Mouse (Mus musculus): ENCODE results near the gene 4930595D18Rik. TPM values are rescaled to one million over a fixed set of nuclear protein-coding genes. Genes with fewer than 3 reads are reported as not detected.
A peak's percentile ranks its signal among the peaks of the same experiment; 100 is the strongest.

4930595D18Rik gene
- total and polyA plus RNA-seq, 2 experiments from 2014 or later: not detected

- 0 out of 2 replicates have a peak, but pooled peaks cover 22% of the 10 kb centered on the region for H3K4me1 ChIP-seq (ENCODE audit: control insufficient read depth, insufficient read depth)
- WGBS: 5% methylated on average over 60 of the region's 105 CpGs
- peak within 1 kb of the TSS; percentile 70 for H3K9ac ChIP-seq (replicated peaks; ENCODE audit: low read depth, low read length)
- H3K36me3 ChIP-seq (replicated peaks; ENCODE audit: control insufficient read depth, insufficient read depth, low read length): no peaks in the 10 kb centered on the region
- peak within 1 kb of the TSS; percentile 61 for H3K27ac ChIP-seq (ENCODE audit: low read depth)
- no peaks in the 10 kb centered on the region for H3K9me3 ChIP-seq (replicated peaks; ENCODE audit: control insufficient read depth, low read length)
- H3K4me2 ChIP-seq (ENCODE audit: low read depth, low read length): peak within 1 kb of the TSS; percentile 94
- H3K4me3 ChIP-seq (ENCODE audit: low read depth, low read length): peak within 1 kb of the TSS; percentile 77
- TF ChIP-seq CTCF (IDR thresholded peaks at IDR 0.05; ENCODE audit: low read depth) (no peak), EP300 (IDR thresholded peaks at IDR 0.05; ENCODE audit: low read depth) (no peak)
- DNase-seq (ENCODE audit: low spot score) (peak; percentile 60), ATAC-seq (ENCODE audit: insufficient read depth, low read depth) (peak; percentile 62)
- H3K27me3 ChIP-seq (ENCODE audit: control insufficient read depth, insufficient read depth, low read length): no peaks in the 10 kb centered on the region
These were observed 18.3 kb downstream of the 4930595D18Rik start, which contains the start of gene Traf3 for GRCm38 (mm10) chr12:111165831-111166591. Gene Traf3, plus strand, starts transcription at chr12:111166370.

DNA sequence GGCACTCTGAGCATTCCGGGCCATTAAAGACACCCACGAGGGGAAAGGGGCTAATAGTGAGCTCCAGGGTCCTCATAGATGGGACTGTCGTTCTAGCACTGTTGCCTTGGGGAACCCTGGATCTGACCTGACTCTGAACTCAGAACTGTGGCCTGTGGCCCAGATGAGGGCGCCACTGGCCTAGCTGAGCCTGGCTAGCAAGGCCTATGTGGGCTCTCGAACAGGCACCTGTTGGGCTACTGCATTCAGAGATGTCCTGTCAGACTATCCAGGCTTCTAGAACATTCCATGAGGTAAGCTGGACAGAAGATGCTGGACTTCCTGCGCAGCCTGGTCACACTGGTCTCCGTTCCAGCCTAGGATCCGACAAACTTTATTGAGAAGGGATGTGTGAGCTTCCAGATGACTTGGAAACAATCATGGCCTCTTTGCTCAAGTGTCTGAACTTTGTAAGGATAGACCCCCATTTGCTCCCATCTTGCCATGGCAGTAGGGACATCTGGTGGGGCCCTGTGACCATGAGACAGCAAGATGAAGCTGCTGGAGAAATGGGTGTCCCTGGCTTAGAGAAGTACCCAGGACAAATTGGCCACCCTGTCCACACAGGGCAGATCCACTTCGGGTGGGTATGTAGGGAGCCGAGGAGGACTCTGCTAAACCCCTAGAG is 19.0 kb downstream of the 4930595D18Rik start:
- TF ChIP-seq CTCF (IDR thresholded peaks at IDR 0.05; ENCODE audit: low read depth): peak; percentile 32
- TF ChIP-seq EP300 (IDR thresholded peaks at IDR 0.05; ENCODE audit: low read depth): no peak
- ATAC-seq (ENCODE audit: insufficient read depth, low read depth) (peak; percentile 15; the same call in 1 of the 2 replicates), DNase-seq (ENCODE audit: low spot score) (no peak)
- 63% methylated on average over 10 of the region's 10 CpGs for WGBS
- Histone ChIP-seq H3K4me1 (ENCODE audit: control insufficient read depth, insufficient read depth) (0 out of 2 replicates have a peak, but pooled peaks cover 22% of the 10 kb centered on the region), H3K4me2 (ENCODE audit: low read depth, low read length) (peak overlapping the region; percentile 94), H3K27me3 (ENCODE audit: control insufficient read depth, insufficient read depth, low read length) (no peaks in the 10 kb centered on the region), H3K27ac (ENCODE audit: low read depth) (peak overlapping the region; percentile 61), H3K36me3 (replicated peaks; ENCODE audit: control insufficient read depth, insufficient read depth, low read length) (no peaks in the 10 kb centered on the region), H3K9ac (replicated peaks; ENCODE audit: low read depth, low read length) (0 out of 2 replicates have a peak overlapping the region, but pooled peaks have one; percentile 70), H3K4me3 (ENCODE audit: low read depth, low read length) (peak overlapping the region; percentile 77), H3K9me3 (replicated peaks; ENCODE audit: control insufficient read depth, low read length) (no peaks in the 10 kb centered on the region)

- peak; percentile 94 for DNase-seq (ENCODE audit: low spot score)
- Histone ChIP-seq H3K4me1 (ENCODE audit: control insufficient read depth, insufficient read depth) (0 out of 2 replicates have a peak, but pooled peaks cover 22% of the 10 kb centered on the region), H3K9me3 (replicated peaks; ENCODE audit: control insufficient read depth, low read length) (no peaks in the 10 kb centered on the region), H3K36me3 (replicated peaks; ENCODE audit: control insufficient read depth, insufficient read depth, low read length) (no peaks in the 10 kb centered on the region), H3K27me3 (ENCODE audit: control insufficient read depth, insufficient read depth, low read length) (no peaks in the 10 kb centered on the region), H3K4me2 (ENCODE audit: low read depth, low read length) (peak overlapping the region; percentile 65), H3K9ac (replicated peaks; ENCODE audit: low read depth, low read length) (peak overlapping the region; percentile 33; the same call in 1 of the 2 replicates), H3K27ac (ENCODE audit: low read depth) (no peak overlapping the region), H3K4me3 (ENCODE audit: low read depth, low read length) (peak overlapping the region; percentile 43)
- peak; percentile 79 for ATAC-seq (ENCODE audit: insufficient read depth, low read depth)
- TF ChIP-seq EP300 (IDR thresholded peaks at IDR 0.05; ENCODE audit: low read depth) (no peak), CTCF (IDR thresholded peaks at IDR 0.05; ENCODE audit: low read depth) (no peak)
- WGBS: 6% methylated on average over 13 of the region's 13 CpGs
These were observed 20.0 kb downstream of the 4930595D18Rik start for GRCm38 (mm10) chr12:111164310-111164751.

DNA sequence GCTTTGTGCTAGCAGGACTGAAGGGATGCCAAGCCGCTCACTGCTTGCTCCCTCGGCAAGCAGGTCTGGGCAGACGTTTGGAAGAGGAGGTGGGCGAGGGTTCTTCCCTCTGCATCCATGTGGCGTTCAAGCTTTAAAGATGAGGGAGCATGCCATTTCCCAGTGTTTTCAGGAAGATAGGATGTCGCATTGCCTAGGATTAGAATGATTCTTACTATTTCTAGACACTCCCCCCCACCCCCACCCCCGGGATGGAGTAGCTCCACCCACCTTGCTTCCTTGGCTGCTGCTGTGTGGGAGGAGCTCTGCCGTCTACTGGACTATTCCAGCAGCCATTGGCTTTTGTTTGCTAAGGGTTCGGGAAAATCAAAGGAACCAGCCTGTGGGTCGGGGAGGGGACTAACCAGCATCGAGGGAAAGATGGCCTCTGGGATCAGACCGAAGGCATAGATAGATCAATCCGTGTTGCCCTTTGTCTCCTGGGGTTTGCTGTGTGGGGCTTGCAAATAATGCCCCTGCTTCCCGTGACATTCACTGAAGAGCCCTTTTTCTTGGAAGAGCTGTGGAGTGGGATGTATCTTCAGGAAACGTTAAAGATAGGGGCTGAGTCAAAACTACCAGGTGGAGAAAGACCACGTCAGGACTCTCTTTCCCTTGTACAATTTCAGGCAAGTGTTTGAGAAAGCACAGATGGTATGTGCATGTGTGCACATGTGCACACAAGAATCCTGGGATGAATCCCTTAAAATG is 21.8 kb downstream of the 4930595D18Rik start:
- H3K9ac ChIP-seq (replicated peaks; ENCODE audit: low read depth, low read length): no peak overlapping the region

GRCm38 (mm10) chr12:111161943-111162311 is 22.4 kb downstream of the 4930595D18Rik start:
- Histone ChIP-seq H3K9me3 (replicated peaks; ENCODE audit: control insufficient read depth, low read length) (no peaks in the 10 kb centered on the region), H3K27ac (ENCODE audit: low read depth) (peak overlapping the region; percentile 20; the same call in 1 of the 2 replicates), H3K9ac (replicated peaks; ENCODE audit: low read depth, low read length) (no peak overlapping the region), H3K4me3 (ENCODE audit: low read depth, low read length) (peak overlapping the region; percentile 17; the same call in 1 of the 2 replicates), H3K4me1 (ENCODE audit: control insufficient read depth, insufficient read depth) (0 out of 2 replicates have a peak, but pooled peaks cover 18% of the 10 kb centered on the region), H3K4me2 (ENCODE audit: low read depth, low read length) (peak overlapping the region; percentile 57), H3K27me3 (ENCODE audit: control insufficient read depth, insufficient read depth, low read length) (no peaks in the 10 kb centered on the region), H3K36me3 (replicated peaks; ENCODE audit: control insufficient read depth, insufficient read depth, low read length) (no peaks in the 10 kb centered on the region)
- DNase-seq (ENCODE audit: low spot score): no peak
- ATAC-seq (ENCODE audit: insufficient read depth, low read depth): no peak
- no peak for TF ChIP-seq CTCF (IDR thresholded peaks at IDR 0.05; ENCODE audit: low read depth)
- TF ChIP-seq EP300 (IDR thresholded peaks at IDR 0.05; ENCODE audit: low read depth): no peak
- 39% methylated on average over 7 of the region's 7 CpGs for WGBS

More for the DNA sequence above, 21.8 kb downstream of the 4930595D18Rik start:
- DNase-seq (ENCODE audit: low spot score): peak; percentile 76
- Histone ChIP-seq H3K4me1 (ENCODE audit: control insufficient read depth, insufficient read depth) (0 out of 2 replicates have a peak, but pooled peaks cover 22% of the 10 kb centered on the region), H3K4me3 (ENCODE audit: low read depth, low read length) (peak overlapping the region; percentile 17), H3K27me3 (ENCODE audit: control insufficient read depth, insufficient read depth, low read length) (no peaks in the 10 kb centered on the region), H3K9me3 (replicated peaks; ENCODE audit: control insufficient read depth, low read length) (no peaks in the 10 kb centered on the region), H3K36me3 (replicated peaks; ENCODE audit: control insufficient read depth, insufficient read depth, low read length) (no peaks in the 10 kb centered on the region), H3K4me2 (ENCODE audit: low read depth, low read length) (peak overlapping the region; percentile 57), H3K27ac (ENCODE audit: low read depth) (0 out of 2 replicates have a peak overlapping the region, but pooled peaks have one; percentile 20)
- peak; percentile 53 for ATAC-seq (ENCODE audit: insufficient read depth, low read depth)
- TF ChIP-seq EP300 (IDR thresholded peaks at IDR 0.05; ENCODE audit: low read depth) (no peak), CTCF (IDR thresholded peaks at IDR 0.05; ENCODE audit: low read depth) (no peak)
- 12% methylated on average over 16 of the region's 16 CpGs for WGBS
